8 mouse cellular contexts compared by ENCODE assay signal in the genomic region with DNA sequence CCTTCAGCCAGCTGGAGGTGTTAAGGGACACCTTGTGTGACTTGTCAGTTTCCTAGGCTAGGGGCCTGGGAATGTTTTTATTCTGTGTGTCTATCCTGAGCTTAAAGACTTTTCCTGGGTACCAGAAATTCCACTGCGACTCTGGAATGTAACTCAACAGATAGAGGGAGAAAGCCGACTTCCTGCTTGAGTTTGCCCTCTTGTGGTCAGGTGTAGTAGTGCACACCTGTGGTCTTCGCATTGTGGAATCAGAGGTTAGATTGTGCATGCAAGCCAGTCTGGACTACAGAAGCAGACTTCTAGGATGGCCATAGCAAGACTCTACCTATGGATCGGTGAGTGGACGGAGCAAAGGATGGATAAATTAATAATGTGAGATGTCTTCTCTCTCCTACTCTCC. TPM values are rescaled to one million over a fixed set of nuclear protein-coding genes. Genes with fewer than 3 reads are reported as not detected.
A peak's percentile ranks its signal among the peaks of the same experiment; 100 is the strongest.
DNase-seq lines count a peak whose midpoint lies in the region; ATAC-seq and TF ChIP-seq lines count a peak whose summit lies in the region.

No protein-coding gene starts in this region.

- WGBS in heart, adult 2 months: 58% methylated on average over 5 of the region's 5 CpGs
- 52% methylated on average over 5 of the region's 5 CpGs for WGBS in kidney, postnatal 0 days
- 43% methylated on average over 5 of the region's 5 CpGs for WGBS in forebrain, embryonic 12.5 days

- no peak for DNase-seq in heart, adult 2 months
- no peak for DNase-seq in heart, adult 9 months (ENCODE audit: low spot score in 2 of 2)
- DNase-seq in cerebellum, adult 8-10 months: peak; percentile 81
- DNase-seq in kidney, postnatal 0 days (ENCODE audit: low spot score): peak; percentile 54
- DNase-seq in right cerebral cortex, postnatal 10 days (ENCODE audit: low spot score in 2 of 2): peak; percentile 35 to 56
- no peak for DNase-seq in Muller cell, postnatal 12 days (ENCODE audit: inconsistent ontology term)

- no peaks in the 10 kb centered on the region for H3K27me3 ChIP-seq in heart, adult 2 months (ENCODE audit: control insufficient read depth, insufficient read depth, low read length)
- no peaks in the 10 kb centered on the region for H3K27me3 ChIP-seq in kidney, postnatal 0 days (ENCODE audit: insufficient read depth, low read length)
- peaks cover 49% of the 10 kb centered on the region for H3K27me3 ChIP-seq in forebrain, embryonic 12.5 days

- no peak overlapping the region for H3K4me2 ChIP-seq in kidney, postnatal 0 days (ENCODE audit: low read length)
- no peak overlapping the region for H3K4me2 ChIP-seq in forebrain, embryonic 12.5 days

- no peaks in the 10 kb centered on the region; the same call in 1 of the 2 replicates for H3K79me2 ChIP-seq in heart, adult 2 months (replicated peaks; ENCODE audit: control insufficient read depth, insufficient read depth, low read length)

- no peak overlapping the region for H3K9ac ChIP-seq in heart, adult 2 months (ENCODE audit: low read depth, low read length)
- H3K9ac ChIP-seq in kidney, postnatal 0 days (ENCODE audit: low read depth, low read length): no peak overlapping the region
- no peak overlapping the region for H3K9ac ChIP-seq in forebrain, embryonic 12.5 days

- no peak overlapping the region for H3K4me3 ChIP-seq in heart, adult 2 months
- H3K4me3 ChIP-seq in kidney, postnatal 0 days (replicated peaks; ENCODE audit: low read depth, low read length): no peak overlapping the region
- no peak overlapping the region for H3K4me3 ChIP-seq in forebrain, embryonic 12.5 days (replicated peaks)

- TF ChIP-seq CTCF in heart, adult 2 months (IDR thresholded peaks at IDR 0.05): peak; percentile 82
- peak; percentile 80 for TF ChIP-seq CTCF in kidney, postnatal 0 days (IDR thresholded peaks at IDR 0.05; ENCODE audit: low read depth)

- TF ChIP-seq POLR2A in heart, adult 2 months (IDR thresholded peaks at IDR 0.05; ENCODE audit: insufficient read depth, low read depth, low read length): no peak

- H3K27ac ChIP-seq in heart, adult 2 months: no peak overlapping the region
- H3K27ac ChIP-seq in kidney, postnatal 0 days: no peak overlapping the region
- no peak overlapping the region for H3K27ac ChIP-seq in forebrain, embryonic 12.5 days

- peak; percentile 72 for ATAC-seq in CD4-positive, CD25-positive, alpha-beta regulatory T cell, adult 4 months
- ATAC-seq in kidney, postnatal 0 days (replicated peaks; ENCODE audit: low FRiP score, low read depth): no peak
- no peak for ATAC-seq in forebrain, embryonic 12.5 days (ENCODE audit: low FRiP score)

- H3K4me1 ChIP-seq in heart, adult 2 months (ENCODE audit: control insufficient read depth, insufficient read depth, low read length): peaks cover 4% of the 10 kb centered on the region
- H3K4me1 ChIP-seq in kidney, postnatal 0 days (replicated peaks; ENCODE audit: insufficient read depth, low read length): peaks cover 11% of the 10 kb centered on the region
- H3K4me1 ChIP-seq in forebrain, embryonic 12.5 days: peaks cover 24% of the 10 kb centered on the region

- intact Hi-C loops in heart, adult 2 months (cut with DNase I): loop anchor here (1.0 kb wide), 1 partner anchor 309 kb away; no protein-coding TSS in a partner anchor

- H3K36me3 ChIP-seq in heart, adult 2 months (ENCODE audit: control insufficient read depth, insufficient read depth, low read length): no peaks in the 10 kb centered on the region
- H3K36me3 ChIP-seq in kidney, postnatal 0 days (ENCODE audit: insufficient read depth, low read length): no peaks in the 10 kb centered on the region
- H3K36me3 ChIP-seq in forebrain, embryonic 12.5 days (replicated peaks): no peaks in the 10 kb centered on the region

- TF ChIP-seq EP300 in heart, adult 2 months (IDR thresholded peaks at IDR 0.05; ENCODE audit: insufficient read depth, low read depth, low read length): no peak

- no peaks in the 10 kb centered on the region for H3K9me3 ChIP-seq in kidney, postnatal 0 days (replicated peaks; ENCODE audit: low read length)
- H3K9me3 ChIP-seq in forebrain, embryonic 12.5 days: no peaks in the 10 kb centered on the region

RNA-seq across cellular contexts. Expression of a gene that starts 33.3 kb away (rescaled TPM):
- not detected for total RNA-seq in heart, adult 2 months (2021)
- 0.08 TPM in 1 of 2 replicates, not detected in the other for polyA plus RNA-seq in heart, adult 2 months (2012; rRNA removed)
- polyA plus RNA-seq in CD4-positive, CD25-positive, alpha-beta regulatory T cell, adult 4 months (2017; shearing (Covaris generic)): under 1 TPM; 0.41 to 0.90 TPM
- polyA plus RNA-seq in kidney, postnatal 0 days (2015; fragmentation: Nextera tagmentation; extraction: Ambion mirVana): 0.09 and 0.18 TPM in 2 replicates
- polyA plus RNA-seq in forebrain, embryonic 12.5 days (2016; fragmentation: Nextera tagmentation; extraction: Ambion mirVana): 0.28 and 0.40 TPM in 2 replicates

Comparison
In these comparisons a context has a peak if more than half of its experiments do, and no peak if none do; other contexts are left out.
1. DNase-seq: peak in cerebellum, adult 8-10 months (single experiment), kidney, postnatal 0 days (single experiment) and right cerebral cortex, postnatal 10 days (2 of 2); none in heart, adult 2 months (0 of 2), heart, adult 9 months (0 of 2) and Muller cell, postnatal 12 days (single experiment).